Mouse (Mus musculus): ENCODE data around the gene Ccdc103. TPM values are rescaled to one million over a fixed set of nuclear protein-coding genes. Genes with fewer than 3 reads are reported as not detected.

Ccdc103 gene
- 0.38 and 0.59 TPM in 2 replicates for total RNA-seq (2021)
- long read RNA-seq, experiment 1 = 0 reads
- long read RNA-seq, experiment 2 = 0 reads

GRCm38 (mm10) chr11:102880585-102881313 is at the start of gene Ccdc103, which contains the start of gene Eftud2:
TSS of gene Ccdc103 (plus strand) at chr11:102881204.
TSS of gene Eftud2 (minus strand) at chr11:102880985.
- peak; percentile 95 for DNase-seq

GRCm38 (mm10) chr11:102832700-102833297 is 48.2 kb upstream of the Ccdc103 start:
- no peak for DNase-seq

DNA sequence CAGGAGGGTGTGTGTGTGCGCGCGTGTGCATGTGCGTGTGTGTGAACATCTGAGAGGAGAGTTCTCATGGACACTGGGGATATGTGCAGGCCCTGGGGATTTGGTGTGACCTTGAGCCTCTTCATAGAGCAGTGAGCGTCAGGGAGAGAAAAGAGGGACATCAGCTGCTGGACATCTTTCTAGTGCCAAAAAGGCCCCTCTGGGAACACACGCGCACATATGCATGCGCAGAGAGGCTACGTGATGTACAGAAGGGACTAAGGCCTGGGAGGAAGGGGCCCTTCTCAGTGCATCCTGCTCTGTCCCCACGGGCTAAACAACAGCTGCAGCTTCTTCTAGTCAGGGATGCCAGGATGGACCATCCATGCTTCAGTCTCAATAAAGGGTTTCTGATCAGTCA is 46.8 kb upstream of the Ccdc103 start:
- no peak for DNase-seq

DNA sequence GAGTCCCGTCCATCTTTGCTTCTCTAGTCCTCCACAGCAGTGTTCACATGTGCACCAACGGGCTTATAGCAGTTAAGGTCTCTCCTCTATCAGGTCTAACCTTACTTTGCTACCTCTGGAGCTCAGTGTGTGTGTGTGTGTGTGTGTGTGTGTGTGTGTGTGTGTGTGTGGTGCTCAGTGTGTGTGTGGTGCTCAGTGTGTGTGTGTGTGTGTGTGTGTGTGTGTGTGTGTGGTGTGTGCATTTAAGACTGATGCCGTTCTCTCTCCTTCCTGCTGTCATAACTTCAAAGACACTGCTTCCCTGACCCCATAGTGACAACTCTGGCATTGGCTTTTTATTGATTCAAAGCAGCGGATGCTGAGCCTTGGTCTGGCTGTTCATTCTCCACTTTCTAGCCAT is 45.5 kb upstream of the Ccdc103 start, which contains the start of gene Higd1b:
Higd1b (plus strand) TSS at position 301 of the 400 bp plus-strand sequence.
- DNase-seq = no peak

- DNase-seq = no peak
Observed at GRCm38 (mm10) chr11:102836146-102836545, 44.9 kb upstream of the Ccdc103 start.

GRCm38 (mm10) chr11:102837385-102837784 is 43.6 kb upstream of the Ccdc103 start:
- DNase-seq = no peak

- DNase-seq = peak; percentile 35
Observed at GRCm38 (mm10) chr11:102838126-102838525, 42.9 kb upstream of the Ccdc103 start.

DNA sequence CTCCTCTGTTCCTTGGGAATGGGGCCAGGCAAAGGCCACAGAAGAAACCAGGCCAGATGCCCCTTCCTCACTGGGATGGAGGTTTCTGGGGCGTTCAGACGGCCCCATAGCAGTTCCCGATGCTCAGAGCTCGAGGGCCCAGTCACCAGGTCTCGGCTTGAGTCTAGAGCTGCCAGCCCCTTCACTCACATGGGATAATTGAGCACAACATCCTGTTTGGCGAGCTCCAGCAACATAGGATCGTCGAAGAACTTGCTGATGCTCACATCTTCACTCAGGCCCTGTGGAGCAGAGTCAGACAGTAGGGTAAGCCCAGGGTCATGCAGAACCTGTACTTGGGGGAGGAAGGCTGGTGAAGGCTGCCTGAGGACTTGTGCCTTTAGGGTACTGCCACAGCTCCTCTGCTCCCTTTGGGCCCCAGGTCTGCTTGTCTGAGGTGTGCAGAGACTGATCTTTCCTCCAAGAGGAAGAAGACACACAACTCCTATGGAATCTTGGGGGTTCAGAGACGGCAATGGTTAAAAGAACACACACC is 42.3 kb upstream of the Ccdc103 start:
- DNase-seq = no peak

DNA sequence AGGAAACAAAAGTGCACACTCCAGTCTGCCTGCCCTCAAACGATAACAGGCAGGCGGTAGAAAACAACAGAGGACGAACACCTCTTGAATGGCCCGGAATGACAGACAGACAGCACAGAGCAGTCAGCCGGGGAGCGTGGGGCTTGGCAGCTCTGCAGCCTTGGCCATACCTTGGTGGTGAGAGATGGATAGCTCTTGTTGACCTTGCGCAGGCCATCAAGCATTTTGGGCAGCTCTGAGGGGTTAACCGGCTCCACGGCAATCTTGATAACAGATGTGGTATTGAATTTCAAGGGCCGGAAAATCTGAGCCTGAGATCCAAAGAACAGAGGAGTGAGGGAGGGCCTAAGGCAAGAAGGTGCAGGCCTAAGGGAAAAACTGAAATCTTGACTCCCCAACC is 35.1 kb upstream of the Ccdc103 start:
- peak; percentile 62 for DNase-seq

DNA sequence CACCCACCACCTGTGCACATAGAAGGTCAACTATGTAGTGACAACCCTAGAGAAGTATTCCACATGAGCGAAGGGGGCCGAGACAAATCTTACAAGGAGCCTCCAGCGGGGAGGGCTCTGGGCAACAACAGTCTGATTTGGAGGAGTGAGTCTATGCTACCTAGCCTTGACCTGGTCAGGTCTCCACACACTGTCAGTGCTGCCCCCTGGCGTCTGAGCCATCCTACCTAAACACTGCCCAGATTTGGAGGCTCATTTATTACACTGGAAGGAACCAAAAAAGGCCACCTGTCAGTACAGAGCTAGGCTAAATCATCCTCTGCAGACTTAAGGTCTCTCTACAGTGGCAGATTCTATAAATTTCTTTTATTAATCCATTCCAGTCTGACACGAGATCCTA is 29.1 kb upstream of the Ccdc103 start:
- peak; percentile 89 for DNase-seq

DNA sequence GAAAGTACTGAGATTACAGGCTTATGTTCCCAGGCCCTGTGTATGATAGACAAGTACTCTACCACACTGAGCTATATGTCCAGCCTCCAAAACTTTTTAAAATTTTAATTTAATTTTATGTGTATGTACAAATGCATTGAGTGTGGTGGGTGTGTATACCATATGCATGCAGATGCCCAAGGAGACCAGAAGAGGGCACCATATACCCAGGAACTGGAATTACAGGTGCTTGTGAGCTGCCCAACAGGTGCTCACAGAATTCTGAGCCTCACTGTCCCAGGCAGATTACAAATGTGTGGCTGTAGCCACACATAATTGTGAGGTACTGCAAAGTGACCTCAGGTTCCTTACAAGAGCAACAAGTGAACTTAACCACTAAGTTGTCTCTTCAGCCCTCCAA is 27.2 kb upstream of the Ccdc103 start:
- no peak for DNase-seq

- DNase-seq = no peak
Observed at GRCm38 (mm10) chr11:102855941-102856340, 25.1 kb upstream of the Ccdc103 start.

DNA sequence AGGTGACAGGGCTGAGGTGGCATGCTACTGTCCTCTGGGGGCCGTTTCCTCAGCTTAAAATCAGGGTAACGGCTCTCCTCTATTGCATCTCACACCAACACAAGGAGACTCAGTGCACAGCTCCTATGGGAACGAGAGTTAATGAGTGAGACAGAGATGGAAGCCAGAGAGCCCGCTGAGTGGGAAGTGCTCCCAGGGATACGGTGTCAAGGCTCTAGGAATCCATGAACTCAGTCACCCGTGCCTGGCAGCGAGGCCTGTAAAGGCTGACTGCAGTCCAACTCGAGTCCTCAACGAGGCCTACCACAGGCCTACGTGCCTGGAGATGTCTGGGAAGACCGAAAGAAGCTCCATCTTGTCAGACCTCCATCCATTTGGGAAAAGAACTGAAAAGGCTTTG is 22.1 kb upstream of the Ccdc103 start:
- no peak for DNase-seq

DNA sequence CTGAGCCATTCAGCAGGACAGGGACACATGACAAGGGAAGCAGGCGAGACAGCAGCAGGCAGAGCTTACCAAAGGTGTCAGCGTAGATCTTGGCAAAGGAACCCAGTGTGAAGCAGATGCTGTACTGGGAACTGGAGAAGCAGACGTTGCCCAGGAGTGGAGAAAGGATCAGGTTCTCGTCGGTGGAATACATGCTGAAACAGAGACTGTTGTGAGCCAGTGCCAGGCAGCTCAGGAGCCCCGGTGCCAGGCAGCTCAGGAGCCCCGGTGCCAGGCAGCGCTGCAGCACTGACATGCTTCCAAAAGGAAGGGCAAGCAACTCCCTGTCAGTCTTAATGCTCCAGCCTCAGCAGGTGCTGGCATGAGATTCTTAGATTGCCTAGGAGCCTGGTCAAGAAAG is 21.1 kb upstream of the Ccdc103 start:
- DNase-seq = no peak

GRCm38 (mm10) chr11:102864272-102864671 is 16.7 kb upstream of the Ccdc103 start:
- peak; percentile 80 for DNase-seq

GRCm38 (mm10) chr11:102874801-102875334 is 6.1 kb upstream of the Ccdc103 start:
- DNase-seq = no peak

GRCm38 (mm10) chr11:102879558-102879957 is 1.4 kb upstream of the Ccdc103 start:
- no peak for DNase-seq

- DNase-seq = no peak
Observed at GRCm38 (mm10) chr11:102881314-102882198, 552 bp downstream of the Ccdc103 start.

DNA sequence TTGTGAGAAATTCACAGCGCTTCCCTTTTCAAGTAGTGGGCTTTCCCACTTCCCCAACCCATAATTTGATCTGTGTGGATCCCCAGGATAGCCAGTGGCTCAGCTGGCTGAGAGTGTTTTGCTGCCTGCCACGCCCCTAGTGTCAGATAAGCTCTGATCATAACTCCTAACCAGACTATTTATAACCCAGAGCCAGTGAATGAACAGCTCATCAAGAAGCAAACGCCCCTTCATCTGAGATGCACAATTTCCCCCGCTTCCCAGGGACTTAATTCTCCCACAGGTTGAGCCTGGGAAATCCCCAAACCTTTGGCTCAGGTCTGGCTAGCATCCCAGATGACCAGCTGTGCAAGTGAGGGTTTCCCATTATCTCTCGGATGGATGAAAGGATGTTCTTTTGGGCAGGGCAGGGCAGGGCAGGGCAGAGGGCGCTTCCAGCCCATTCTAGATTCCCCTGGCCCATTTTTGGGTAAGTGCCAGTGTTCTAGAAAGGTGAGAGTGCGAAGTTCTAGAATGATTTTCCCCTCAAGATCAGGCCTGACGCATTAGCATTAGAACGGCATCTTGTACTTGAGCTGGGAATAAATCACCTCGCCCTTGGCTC is 3.7 kb downstream of the Ccdc103 start, which contains the start of gene Fam187a:
Fam187a (plus strand) TSS at position 554 of the 604 bp plus-strand sequence.
- DNase-seq = no peak

GRCm38 (mm10) chr11:102887433-102887832 is 6.4 kb downstream of the Ccdc103 start:
- no peak for DNase-seq

DNA sequence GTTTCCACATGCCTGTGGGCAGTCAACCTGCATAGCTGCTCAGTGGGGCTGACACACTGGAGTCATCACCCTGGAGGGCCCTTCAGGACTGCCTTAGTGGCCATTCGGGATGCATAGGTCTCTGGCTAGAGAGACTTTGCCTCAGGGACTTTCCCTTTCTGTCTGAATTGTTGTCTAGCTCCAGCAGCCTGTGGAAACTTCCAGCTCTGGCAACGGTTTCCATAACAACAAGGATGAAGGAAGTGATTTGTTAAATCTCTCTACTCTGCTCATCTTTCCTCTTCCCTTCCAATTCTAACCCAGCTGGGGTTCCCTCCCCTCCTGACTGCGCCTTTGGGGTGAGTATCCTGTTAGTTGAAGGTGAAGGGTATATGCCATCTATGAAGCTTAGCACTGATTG is 7.1 kb downstream of the Ccdc103 start:
- DNase-seq = no peak

GRCm38 (mm10) chr11:102890096-102890495 is 9.1 kb downstream of the Ccdc103 start:
- DNase-seq = peak; percentile 54
